Mouse (Mus musculus) bone marrow, adult 2 months (tissue): ENCODE data around the gene Hbb-bh1. TPM values are rescaled to one million over a fixed set of nuclear protein-coding genes. Genes with fewer than 3 reads are reported as not detected.
"Not testable (repeated sequence)": the region's sequence is repeated elsewhere in the genome, so short reads cannot be mapped to it uniquely, and the experiment has no call there.

Experiments
- H3K27ac ChIP-seq: fragments of 200-500 bp; 2 replicates; pipeline ENCODE4 v1.5.1; 2012; ENCODE audit warnings: low read depth, mild to moderate bottlenecking, control low read depth, inconsistent platforms, low read length; ENCODE audit not compliant: control insufficient read depth, poor library complexity, insufficient read depth
- H3K4me1 ChIP-seq: fragments of 200-500 bp; 2 replicates; pipeline ENCODE4 v1.6.1; 2011; ENCODE audit warnings: low read length; ENCODE audit not compliant: control insufficient read depth, insufficient read depth
- H3K4me3 ChIP-seq: fragments of 200-500 bp; replicated peaks from 2 replicates; pipeline ENCODE3; 2011; ENCODE audit warnings: mild to moderate bottlenecking, low read depth, low read length, control low read depth; ENCODE audit not compliant: control insufficient read depth
- CTCF ChIP-seq: fragments of 200-500 bp; IDR thresholded peaks from 2 replicates; pipeline ENCODE4 v1.5.1; 2011; ENCODE audit warnings: low read length, control low read depth; ENCODE audit not compliant: control insufficient read depth, insufficient read depth
- POLR2A ChIP-seq: fragments of 200-500 bp; IDR thresholded peaks from 2 replicates; pipeline ENCODE4 v1.6.1; 2011; ENCODE audit warnings: low read depth, mild to moderate bottlenecking, control low read depth, low read length, borderline replicate concordance; ENCODE audit not compliant: control insufficient read depth
- WGBS: fragments of 180-500 bp; shearing (Covaris S2); methylation state at CpG from one replicate; pipeline ENCODE4 v1.1.7; 2018; 5-methylcytosine and 5-hydroxymethylcytosine counted together
- polyA plus RNA-seq: library from polyadenylated mRNA; stranded (reverse); fragments of >200 nt; gene quantifications from 2 replicates; pipeline ENCODE4 v1.2.4, GENCODE M21; 2011; ENCODE audit warnings: low replicate concordance; ENCODE audit not compliant: missing spikeins, insufficient read depth, insufficient read length

The Hbb-bh1 gene
- polyA plus RNA-seq, 1 experiment = not detected

DNA sequence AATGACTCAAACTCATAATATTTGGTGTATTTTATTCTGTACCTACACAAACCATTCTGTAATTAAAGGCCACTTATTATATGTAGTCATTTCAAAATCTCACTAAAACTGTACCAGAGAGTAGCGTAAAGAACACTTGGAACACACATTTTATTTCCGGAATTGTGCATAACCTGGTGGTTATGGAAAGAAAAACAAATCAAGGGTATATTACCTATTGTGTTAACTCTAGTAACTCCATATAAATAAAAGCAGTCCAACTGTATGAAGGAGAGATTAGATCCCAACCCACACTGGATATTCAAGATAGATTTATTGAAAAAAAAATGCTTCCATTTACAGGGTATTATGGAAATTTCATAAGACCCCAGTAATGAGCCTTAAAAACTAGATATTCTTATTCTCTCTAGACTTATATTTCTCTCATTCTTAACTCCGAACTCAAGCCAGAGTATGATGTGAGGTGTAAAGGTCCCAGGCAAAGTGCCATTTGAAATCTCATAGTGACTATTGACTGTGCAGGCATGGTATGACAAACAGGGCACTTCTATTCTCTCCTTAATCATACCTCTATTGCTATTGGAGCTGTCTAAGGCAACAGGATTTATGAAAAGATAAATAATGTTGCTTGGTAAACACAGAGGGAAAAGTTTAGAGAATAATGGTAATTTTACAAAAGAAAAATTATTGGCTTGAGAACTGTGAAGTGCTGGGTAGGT lies 17.3 kb downstream of the Hbb-bh1 start:
- WGBS = 87% methylated on average over 3 of the region's 3 CpGs
- Histone ChIP-seq H3K4me1 (no peaks in the 10 kb centered on the region; the same call in none of the 2 replicates), H3K4me3 (no peak overlapping the region), H3K27ac (no peak overlapping the region)
- TF ChIP-seq POLR2A (no peak), CTCF (no peak)

- WGBS = 63% methylated on average over 2 of the region's 2 CpGs
Measured at GRCm38 (mm10) chr7:103824597-103824996, 18.4 kb downstream of the Hbb-bh1 start.

DNA sequence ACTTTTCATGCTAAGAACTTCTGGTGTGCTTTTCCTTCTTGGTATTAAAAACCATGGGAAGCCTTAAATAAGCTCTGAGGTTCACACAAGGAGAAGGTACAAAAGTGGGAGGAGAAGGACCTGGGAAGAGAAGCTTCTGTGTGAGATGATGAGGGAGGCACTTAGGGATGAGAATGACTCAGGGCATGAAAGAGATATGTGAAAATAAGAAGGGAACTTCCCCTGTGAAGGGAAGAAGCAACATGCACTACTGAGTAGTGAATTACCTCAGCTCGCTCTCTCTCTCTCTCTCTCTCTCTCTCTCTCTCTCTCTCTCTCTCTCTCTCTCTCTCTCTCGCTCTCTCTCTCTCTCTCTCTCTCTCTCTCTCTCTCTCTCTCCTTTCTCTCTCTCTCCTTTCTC lies 27.9 kb downstream of the Hbb-bh1 start:
- not testable (repeated sequence) for H3K4me1 ChIP-seq, H3K27ac ChIP-seq, H3K4me3 ChIP-seq
- WGBS = 38% methylated on average over 1 of the region's 2 CpGs

More at GRCm38 (mm10) chr7:103824597-103824996, 18.4 kb downstream of the Hbb-bh1 start:
- Histone ChIP-seq H3K4me1 (no peaks in the 10 kb centered on the region; the same call in none of the 2 replicates), H3K4me3 (no peak overlapping the region), H3K27ac (peak overlapping the region; percentile 48; the same call in 1 of the 2 replicates)
- TF ChIP-seq POLR2A (no peak), CTCF (no peak)

DNA sequence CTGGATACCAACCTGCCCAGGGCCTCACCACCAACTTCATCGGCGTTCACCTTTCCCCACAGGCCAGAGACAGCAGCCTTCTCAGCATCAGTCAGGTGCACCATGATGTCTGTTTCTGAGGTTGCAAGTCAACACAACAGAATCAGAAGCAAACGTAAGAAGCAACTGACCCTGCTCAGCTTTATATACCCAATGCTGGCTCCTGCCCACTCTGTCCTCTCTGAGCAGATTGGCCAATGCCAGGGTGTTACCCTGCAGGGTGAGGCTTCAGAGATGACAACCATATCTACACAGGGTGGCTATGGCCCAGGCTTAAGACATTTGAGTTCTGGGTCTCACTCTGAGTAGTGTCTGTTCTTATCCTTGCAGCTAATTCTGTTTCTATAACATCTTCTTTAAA lies 29.2 kb downstream of the Hbb-bh1 start, which contains the start of gene Hbb-bt:
Hbb-bt (minus strand) TSS at position 231 of the 400 bp plus-strand sequence.
- peak within 1 kb of the TSS; percentile 91 for H3K27ac ChIP-seq
- no peaks in the 10 kb centered on the region; the same call in 1 of the 2 replicates for H3K4me1 ChIP-seq
- peak within 1 kb of the TSS; percentile 65 for H3K4me3 ChIP-seq
- 59% methylated on average over 3 of the region's 3 CpGs for WGBS
- peak; percentile 63; the same call in 1 of the 2 replicates for TF ChIP-seq POLR2A
- no peak for TF ChIP-seq CTCF

GRCm38 (mm10) chr7:103813152-103813551 lies 29.8 kb downstream of the Hbb-bh1 start:
- no CpG with 5 or more reads among the region's 3 CpGs for WGBS
- not testable (repeated sequence) for H3K4me1 ChIP-seq, H3K27ac ChIP-seq, H3K4me3 ChIP-seq

DNA sequence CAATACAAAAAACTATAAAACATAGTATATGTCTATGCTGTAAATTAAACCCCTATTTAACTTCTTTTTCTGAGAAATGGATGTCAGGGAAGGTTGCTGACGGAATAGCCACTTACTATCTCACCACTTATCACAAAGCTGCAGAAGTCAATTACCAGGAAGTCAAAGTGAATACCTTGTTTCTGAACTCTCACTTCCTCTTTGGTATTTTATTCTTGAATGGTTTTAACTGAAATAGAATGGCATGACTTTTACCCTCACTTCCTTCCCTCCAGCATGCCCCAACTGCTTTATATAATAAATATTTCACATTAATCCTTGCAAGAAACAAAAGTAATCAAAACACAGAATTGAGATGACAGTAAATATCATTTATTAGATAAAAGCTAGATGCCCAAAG lies 30.8 kb downstream of the Hbb-bh1 start:
- Histone ChIP-seq H3K4me3 (peak overlapping the region; percentile 65), H3K4me1 (no peaks in the 10 kb centered on the region; the same call in 1 of the 2 replicates), H3K27ac (peak overlapping the region; percentile 94)
- TF ChIP-seq POLR2A (no peak), CTCF (no peak)
- 0% methylated on average over 1 of the region's 1 CpGs for WGBS

GRCm38 (mm10) chr7:103811223-103811845 lies 31.6 kb downstream of the Hbb-bh1 start:
- 64% methylated on average over 1 of the region's 1 CpGs for WGBS

DNA sequence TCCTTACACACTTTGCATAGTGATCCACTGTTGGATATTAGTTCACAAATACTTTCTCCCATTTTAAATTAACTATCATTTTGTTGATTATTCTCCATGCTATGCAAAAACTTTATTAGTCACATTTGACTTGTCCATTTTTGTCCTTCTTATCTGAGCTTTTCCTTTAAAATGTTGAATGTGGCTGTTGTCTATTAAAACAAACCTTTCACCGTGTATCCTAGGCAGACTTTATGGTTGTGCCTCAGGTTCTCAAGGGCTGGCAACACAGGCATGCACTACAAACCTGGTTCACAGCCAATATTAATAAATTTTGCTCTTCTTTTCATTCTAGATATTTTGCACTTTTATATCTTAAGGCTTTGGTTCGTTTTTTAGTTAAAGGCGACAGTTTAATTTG lies 32.2 kb downstream of the Hbb-bh1 start:
- TF ChIP-seq CTCF (no peak), POLR2A (no peak)
- H3K4me1 ChIP-seq = no peaks in the 10 kb centered on the region; the same call in 1 of the 2 replicates
- WGBS = 62% methylated on average over 3 of the region's 3 CpGs
- H3K4me3 ChIP-seq = no peak overlapping the region
- H3K27ac ChIP-seq = no peak overlapping the region

More at GRCm38 (mm10) chr7:103811223-103811845, 31.6 kb downstream of the Hbb-bh1 start:
- Histone ChIP-seq H3K27ac (no peak overlapping the region), H3K4me1 (no peaks in the 10 kb centered on the region; the same call in 1 of the 2 replicates), H3K4me3 (peak overlapping the region; percentile 34)
- TF ChIP-seq POLR2A (no peak), CTCF (no peak)
